In genomic region chr15:30646501-30647431, GRCm38 (mm10) we compare ENCODE assay signal across 8 mouse cellular contexts.
DNase-seq lines count a peak whose midpoint lies in the region; ATAC-seq and TF ChIP-seq lines count a peak whose summit lies in the region.

No protein-coding gene starts in this region.

- peaks cover 8% of the 10 kb centered on the region for H3K4me1 ChIP-seq in cortical plate, adult 2 months (ENCODE audit: control insufficient read depth, insufficient read depth, low read length)
- no peaks in the 10 kb centered on the region; the same call in 1 of the 2 replicates for H3K4me1 ChIP-seq in heart, postnatal 0 days (ENCODE audit: control insufficient read depth, insufficient read depth)
- no peaks in the 10 kb centered on the region; the same call in 1 of the 2 replicates for H3K4me1 ChIP-seq in limb, embryonic 12.5 days (replicated peaks)
- peaks cover 15% of the 10 kb centered on the region for H3K4me1 ChIP-seq in midbrain, embryonic 13.5 days (replicated peaks)

- H3K4me3 ChIP-seq in cortical plate, adult 2 months (ENCODE audit: insufficient read depth, low read length) = peak overlapping the region; percentile 35
- peak overlapping the region; percentile 44 for H3K4me3 ChIP-seq in heart, postnatal 0 days (ENCODE audit: low read depth, low read length)
- H3K4me3 ChIP-seq in limb, embryonic 12.5 days (replicated peaks) = peak overlapping the region; percentile 60
- H3K4me3 ChIP-seq in midbrain, embryonic 13.5 days (replicated peaks) = peak overlapping the region; percentile 55

- TF ChIP-seq EP300 in heart, postnatal 0 days (IDR thresholded peaks at IDR 0.05; ENCODE audit: low read depth) = no peak

- H3K9me3 ChIP-seq in heart, postnatal 0 days (replicated peaks; ENCODE audit: control insufficient read depth, low read length) = no peaks in the 10 kb centered on the region
- no peaks in the 10 kb centered on the region for H3K9me3 ChIP-seq in limb, embryonic 12.5 days
- no peaks in the 10 kb centered on the region for H3K9me3 ChIP-seq in midbrain, embryonic 13.5 days

- H3K27ac ChIP-seq in cortical plate, adult 2 months (ENCODE audit: insufficient read depth, low read length) = peak overlapping the region; percentile 54
- H3K27ac ChIP-seq in heart, postnatal 0 days (ENCODE audit: low read depth) = no peak overlapping the region
- H3K27ac ChIP-seq in limb, embryonic 12.5 days = no peak overlapping the region
- no peak overlapping the region for H3K27ac ChIP-seq in midbrain, embryonic 13.5 days

- H3K4me2 ChIP-seq in heart, postnatal 0 days (ENCODE audit: low read depth, low read length) = peak overlapping the region; percentile 66
- peak overlapping the region; percentile 99 for H3K4me2 ChIP-seq in limb, embryonic 12.5 days
- peak overlapping the region; percentile 97 for H3K4me2 ChIP-seq in midbrain, embryonic 13.5 days (replicated peaks)

- no peaks in the 10 kb centered on the region for H3K36me3 ChIP-seq in heart, postnatal 0 days (replicated peaks; ENCODE audit: control insufficient read depth, insufficient read depth, low read length)
- H3K36me3 ChIP-seq in limb, embryonic 12.5 days = no peaks in the 10 kb centered on the region
- H3K36me3 ChIP-seq in midbrain, embryonic 13.5 days = no peaks in the 10 kb centered on the region

- no peak for TF ChIP-seq POLR2A in cortical plate, adult 2 months (IDR thresholded peaks at IDR 0.05; ENCODE audit: extremely low read depth, insufficient read depth, low read length)

- peaks cover 31% of the 10 kb centered on the region for H3K27me3 ChIP-seq in heart, postnatal 0 days (ENCODE audit: control insufficient read depth, insufficient read depth, low read length)
- H3K27me3 ChIP-seq in limb, embryonic 12.5 days = peaks cover 51% of the 10 kb centered on the region
- H3K27me3 ChIP-seq in midbrain, embryonic 13.5 days = peaks cover 18% of the 10 kb centered on the region

- 1% methylated on average over 78 of the region's 94 CpGs for WGBS in heart, postnatal 0 days
- 1% methylated on average over 92 of the region's 94 CpGs for WGBS in limb, embryonic 12.5 days
- WGBS in midbrain, embryonic 13.5 days = 1% methylated on average over 92 of the region's 94 CpGs

- ATAC-seq in heart, postnatal 0 days (ENCODE audit: insufficient read depth, low read depth) = 0 out of 2 replicates have a peak, but pooled peaks have one; percentile 11
- peak; percentile 45; the same call in 1 of the 2 replicates for ATAC-seq in limb, embryonic 12.5 days (ENCODE audit: insufficient number of reproducible peaks, insufficient read depth, low FRiP score, low TSS enrichment, low read depth)
- ATAC-seq in midbrain, embryonic 13.5 days = peak; percentile 77
- no peak for ATAC-seq in CD4-positive, CD25-positive, alpha-beta regulatory T cell, adult 4 months

- peak; percentile 6 to 25 for DNase-seq in urinary bladder, adult 18-20 months (ENCODE audit: low spot score in 2 of 2)
- no peak for DNase-seq in urinary bladder, postnatal 10 days (ENCODE audit: low spot score)
- DNase-seq in heart, postnatal 0 days (ENCODE audit: low spot score) = no peak
- peak; percentile 46 for DNase-seq in testis, postnatal 10 days (ENCODE audit: low spot score)

- no peak overlapping the region for H3K9ac ChIP-seq in heart, postnatal 0 days (replicated peaks; ENCODE audit: low read depth, low read length)
- H3K9ac ChIP-seq in limb, embryonic 12.5 days (replicated peaks) = peak overlapping the region; percentile 53
- H3K9ac ChIP-seq in midbrain, embryonic 13.5 days (replicated peaks) = peak overlapping the region; percentile 73

- TF ChIP-seq CTCF in cortical plate, adult 2 months (IDR thresholded peaks at IDR 0.05; ENCODE audit: extremely low read depth, insufficient read depth, low read length) = no peak
- TF ChIP-seq CTCF in heart, postnatal 0 days (IDR thresholded peaks at IDR 0.05; ENCODE audit: low read depth) = no peak

Comparison
In these comparisons a context has a peak if more than half of its experiments do, and no peak if none do; other contexts are left out.
1. DNase-seq: peak in urinary bladder, adult 18-20 months (2 of 2) and testis, postnatal 10 days (single experiment); none in urinary bladder, postnatal 10 days (single experiment) and heart, postnatal 0 days (single experiment).
2. Peak in every context shown above with its lines, with median percentiles within 50 percentile points of each other: H3K4me3 ChIP-seq and H3K4me2 ChIP-seq.